Mouse (Mus musculus) layer of hippocampus, adult 9-11 months (tissue): ENCODE data around the gene Tmem200a.

Source experiments
- DNase-seq: peaks from one replicate; pipeline ENCODE4 v3.0.0; 2022

Tmem200a gene

DNA sequence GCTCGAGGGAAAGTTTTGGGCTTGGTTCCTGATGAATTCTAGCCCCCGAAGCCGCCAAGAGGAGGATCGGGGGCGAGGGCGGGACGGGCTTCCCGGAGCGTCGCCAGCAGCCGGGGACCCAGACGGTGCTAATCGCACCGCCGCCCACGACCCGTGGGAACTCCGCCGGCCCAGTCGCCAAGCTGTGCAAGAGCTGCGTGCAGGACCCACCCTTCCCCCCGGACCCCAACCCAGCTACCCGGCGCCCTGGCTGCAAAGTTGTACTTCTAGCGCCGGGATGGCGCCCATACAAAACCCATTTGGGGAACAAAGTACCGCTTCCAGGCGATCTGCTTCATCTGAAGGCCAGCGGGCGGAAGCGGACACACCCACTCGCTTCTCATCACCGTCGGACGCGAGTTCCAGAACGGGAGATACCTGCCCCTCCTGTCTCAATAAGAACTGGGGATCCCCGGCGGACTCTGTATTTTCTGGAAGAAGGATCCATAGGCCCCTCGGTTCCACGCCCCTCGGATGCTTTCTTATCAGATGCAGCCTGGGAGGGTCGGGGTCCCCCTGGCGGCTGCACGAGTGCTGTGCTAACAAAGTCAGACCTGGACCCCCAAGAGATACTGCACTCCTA lies at the start of gene Tmem200a:
Gene Tmem200a, minus strand, starts transcription at position 532 of the 622 bp plus-strand sequence.
- peak; percentile 54 for DNase-seq

DNA sequence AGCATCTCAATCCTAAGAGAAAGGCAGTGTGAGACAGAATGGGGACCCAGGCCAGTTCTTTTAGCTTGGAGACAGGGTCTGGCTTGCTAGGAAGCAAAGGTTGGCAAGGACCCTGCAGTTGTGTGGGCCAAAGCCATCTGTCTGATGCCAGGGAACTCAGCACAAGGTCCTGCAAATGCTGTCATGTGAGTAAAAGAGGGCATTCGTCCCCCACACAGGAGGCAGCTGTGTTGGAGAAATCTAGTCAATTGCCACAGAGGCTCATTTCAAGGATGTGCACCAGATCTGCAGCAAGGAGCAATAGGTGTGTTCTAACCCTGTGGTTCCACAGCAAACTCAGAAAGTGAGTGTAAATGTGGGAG lies 41.0 kb upstream of the Tmem200a start:
- no peak for DNase-seq

DNA sequence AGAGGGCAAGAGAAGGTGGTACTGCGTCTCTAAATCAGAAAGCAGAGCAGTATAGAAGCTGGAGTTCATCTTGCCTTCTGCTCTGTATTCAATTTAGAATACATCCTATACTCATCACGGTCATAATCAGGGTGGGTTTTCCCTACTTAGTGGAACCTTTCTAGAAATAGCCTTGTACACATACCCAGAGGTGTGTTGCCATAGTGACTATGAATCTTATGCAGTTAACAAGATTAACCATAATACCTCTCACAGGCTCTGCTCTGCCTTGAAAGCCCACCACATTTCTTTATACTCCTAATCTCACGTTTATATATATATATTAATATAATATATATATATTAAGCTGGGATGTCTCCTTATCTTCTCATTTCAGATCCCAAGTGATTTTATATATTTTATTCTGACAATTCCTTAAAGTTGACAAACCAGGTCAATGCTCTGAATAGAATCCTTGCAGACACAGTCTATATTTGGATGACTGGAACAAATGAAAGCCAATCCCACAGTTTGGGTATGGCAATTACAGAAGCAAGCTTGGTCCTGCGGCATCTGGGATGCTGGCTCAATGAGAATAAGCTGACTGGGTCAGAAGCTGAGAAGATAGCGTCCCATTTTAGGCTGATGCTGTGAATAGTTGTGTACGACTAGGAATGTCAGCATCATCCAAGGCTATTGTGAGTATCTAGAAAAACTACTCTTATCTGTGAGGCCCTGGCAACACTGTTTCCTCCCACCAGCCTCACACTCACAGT lies 40.4 kb upstream of the Tmem200a start:
- no peak for DNase-seq

DNA sequence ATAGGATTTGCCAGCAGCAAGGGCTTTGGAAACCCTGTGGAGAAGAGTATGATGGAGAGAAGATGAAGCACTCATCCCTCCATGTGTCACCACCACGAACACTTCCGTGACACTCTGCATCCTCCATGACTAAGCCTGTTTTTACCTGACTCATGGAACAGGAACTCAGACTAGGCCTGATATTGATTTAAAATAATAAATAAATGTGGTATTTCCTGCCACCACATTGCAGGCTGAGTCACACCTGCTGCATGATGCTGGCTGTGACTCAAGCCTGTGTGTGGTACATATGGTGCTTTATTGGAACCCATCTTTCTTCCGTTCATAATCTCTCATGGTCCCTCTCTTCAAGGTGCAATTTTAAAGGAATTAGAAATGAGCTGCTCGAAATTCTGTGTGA lies 35.6 kb upstream of the Tmem200a start:
- peak; percentile 44 for DNase-seq

DNA sequence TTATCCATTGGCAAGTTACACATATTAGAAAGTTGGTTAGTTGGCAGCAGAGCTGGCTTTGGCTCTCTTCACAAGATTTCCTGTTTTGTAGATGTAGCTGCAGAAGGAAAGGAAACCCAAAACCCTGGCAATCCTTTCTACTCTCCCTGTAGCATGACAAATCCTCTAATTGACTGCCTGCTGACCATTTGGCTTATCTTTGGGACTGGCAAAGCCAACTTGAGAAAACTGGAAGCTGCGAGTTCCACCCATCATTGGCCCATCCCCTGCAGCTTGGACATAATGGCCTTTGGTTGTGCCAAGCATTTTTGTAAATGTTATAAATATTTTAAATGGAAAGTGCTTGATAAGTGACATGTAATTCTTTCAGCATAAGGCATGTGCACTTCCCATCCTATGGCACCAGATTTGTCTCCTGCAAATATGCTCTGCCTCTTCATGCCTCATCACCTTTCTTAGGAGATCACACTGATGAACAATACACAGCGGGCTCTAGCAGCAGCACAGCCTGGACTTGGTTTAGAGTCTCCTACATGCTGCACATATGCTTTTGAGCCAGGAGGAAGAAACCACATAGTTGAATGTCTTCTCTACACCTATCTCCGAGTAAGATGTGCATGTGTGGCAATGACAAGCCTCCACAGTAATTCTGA lies 24.6 kb upstream of the Tmem200a start:
- no peak for DNase-seq

DNA sequence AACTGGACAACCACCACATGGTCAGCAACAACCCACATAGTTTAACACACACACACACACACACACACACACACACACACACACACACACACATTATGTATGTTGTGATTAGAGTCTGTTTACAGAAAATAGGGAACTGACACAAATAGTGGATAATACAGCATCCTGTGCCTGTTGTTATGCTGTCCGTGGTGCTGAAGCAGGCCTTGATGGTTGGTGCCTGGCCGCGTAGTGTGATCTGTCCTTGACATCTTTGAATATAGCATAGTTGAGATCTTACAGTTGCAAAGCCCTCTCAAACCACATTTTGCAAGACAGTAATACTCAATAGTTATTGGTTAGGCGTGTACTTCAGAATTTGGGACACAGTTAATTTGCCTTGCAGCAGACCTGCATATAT lies 3.2 kb upstream of the Tmem200a start:
- no peak for DNase-seq

DNA sequence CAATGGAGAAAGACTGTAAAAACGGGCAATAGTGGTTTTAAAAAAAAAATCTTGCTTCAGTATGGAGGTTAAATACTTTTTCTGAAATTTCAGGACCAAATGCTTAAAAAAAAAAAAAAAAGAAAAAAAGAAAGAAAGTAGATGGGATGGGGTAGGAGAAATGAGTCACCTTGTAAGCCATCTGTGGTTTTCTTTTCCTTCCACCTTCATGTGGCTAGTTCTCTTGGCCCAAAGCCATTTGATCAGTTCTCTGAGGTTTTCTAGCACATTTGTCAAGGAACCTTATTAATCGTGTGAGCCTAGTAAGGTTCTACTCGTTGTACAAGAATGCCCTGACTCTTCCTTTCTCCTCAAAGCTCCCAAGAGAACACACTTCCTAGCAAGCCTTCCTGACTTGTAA lies 826 bp upstream of the Tmem200a start:
- no peak for DNase-seq

DNA sequence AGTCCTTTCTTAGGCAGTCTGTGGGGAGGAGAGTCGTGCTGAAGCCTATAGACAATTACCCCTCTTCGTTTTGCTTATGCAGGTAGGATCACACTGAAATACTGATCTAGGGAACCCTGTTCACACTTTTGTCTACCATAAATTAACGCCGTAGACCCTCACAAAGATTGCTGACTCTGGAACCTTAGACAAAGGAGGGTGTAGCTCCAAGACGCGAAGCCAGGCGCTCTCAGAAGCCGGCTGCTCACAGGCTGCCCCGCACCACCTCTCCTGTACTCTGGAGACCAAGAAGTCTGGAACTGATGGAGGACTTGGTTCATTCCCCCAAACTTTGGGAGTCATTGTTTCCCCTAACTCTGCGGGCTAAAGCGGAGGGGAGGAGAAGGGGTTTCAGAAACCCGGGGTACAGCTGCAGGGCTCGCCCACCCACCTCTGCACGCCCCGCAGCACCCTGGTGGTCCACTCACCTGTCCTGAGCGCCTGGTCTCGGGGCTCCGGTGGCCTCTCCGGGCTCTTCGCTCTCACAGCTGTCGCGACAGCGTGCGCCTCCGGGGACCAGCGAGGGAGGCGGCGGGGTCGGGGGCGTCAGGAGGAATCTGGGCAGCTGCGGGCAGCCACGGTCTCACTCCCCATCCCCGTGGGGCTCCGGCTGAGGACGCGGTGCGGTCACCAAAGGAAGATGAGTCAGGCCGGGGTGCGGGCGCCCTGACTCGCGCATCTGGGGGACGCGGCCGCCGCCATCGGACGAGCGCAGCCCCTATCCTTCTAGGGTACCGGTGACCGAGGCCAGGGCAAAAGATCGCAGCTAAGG lies 976 bp downstream of the Tmem200a start, which contains the start of gene Gm9767:
Gene Gm9767, plus strand, starts transcription at position 585 of the 811 bp plus-strand sequence.
- DNase-seq, result no peak

DNA sequence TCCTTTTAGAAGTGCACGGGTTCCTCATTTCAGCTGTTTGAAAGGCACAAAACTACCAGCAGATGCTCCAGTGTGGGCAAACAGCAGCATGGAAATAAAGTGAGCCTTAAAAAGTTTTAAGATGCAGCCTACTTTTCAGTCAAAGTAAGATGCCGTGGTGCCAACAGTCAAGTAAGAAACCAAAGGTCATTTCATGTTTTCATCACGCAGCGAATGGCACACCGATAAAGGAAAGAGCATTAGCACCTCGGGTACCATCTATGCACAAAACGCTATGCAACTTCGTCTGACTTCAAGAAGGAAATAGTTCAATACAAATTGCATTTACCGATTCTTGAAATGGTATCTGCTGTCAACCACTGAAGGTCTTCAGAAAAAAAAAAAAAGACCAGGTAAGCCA lies 1.9 kb downstream of the Tmem200a start:
- DNase-seq, result no peak

DNA sequence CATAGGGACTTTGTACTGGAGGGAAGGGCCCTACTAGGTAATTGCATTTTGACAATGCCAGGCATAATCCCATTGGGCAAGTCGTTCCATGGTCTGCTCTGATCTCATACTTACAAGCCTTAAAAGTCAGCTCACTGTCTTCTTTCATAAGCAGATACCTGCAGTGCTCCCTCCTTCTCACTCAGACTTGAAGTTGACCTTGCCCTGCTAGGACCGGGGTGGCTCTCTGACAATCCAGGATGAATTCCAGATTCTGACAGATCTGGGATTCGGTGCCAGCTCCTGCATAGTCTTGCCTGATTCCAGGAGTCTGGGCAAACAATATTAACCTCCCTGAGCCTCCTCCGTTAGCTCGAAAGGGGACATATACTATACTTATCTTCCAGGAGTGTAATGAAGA lies 6.9 kb downstream of the Tmem200a start:
- no peak for DNase-seq

DNA sequence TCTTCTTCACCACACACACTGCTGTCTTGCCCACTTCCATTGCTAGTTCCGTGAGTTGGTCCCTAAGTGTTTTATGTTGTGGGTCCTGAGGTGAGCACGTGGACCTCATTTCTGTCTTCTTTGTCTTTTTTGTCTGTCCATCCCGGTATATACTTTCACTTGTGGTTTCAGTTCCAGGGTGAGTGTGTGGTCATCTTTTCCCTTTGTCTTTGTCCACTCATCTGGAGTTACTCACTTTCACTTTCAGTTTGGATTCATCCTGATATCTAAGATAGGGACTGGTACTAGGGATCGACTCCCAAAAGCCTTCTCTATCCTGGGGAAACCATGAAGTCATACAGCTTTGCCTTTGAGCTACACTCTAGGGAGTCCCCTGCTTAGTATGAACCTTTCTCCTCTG lies 15.8 kb downstream of the Tmem200a start:
- DNase-seq, result no peak

DNA sequence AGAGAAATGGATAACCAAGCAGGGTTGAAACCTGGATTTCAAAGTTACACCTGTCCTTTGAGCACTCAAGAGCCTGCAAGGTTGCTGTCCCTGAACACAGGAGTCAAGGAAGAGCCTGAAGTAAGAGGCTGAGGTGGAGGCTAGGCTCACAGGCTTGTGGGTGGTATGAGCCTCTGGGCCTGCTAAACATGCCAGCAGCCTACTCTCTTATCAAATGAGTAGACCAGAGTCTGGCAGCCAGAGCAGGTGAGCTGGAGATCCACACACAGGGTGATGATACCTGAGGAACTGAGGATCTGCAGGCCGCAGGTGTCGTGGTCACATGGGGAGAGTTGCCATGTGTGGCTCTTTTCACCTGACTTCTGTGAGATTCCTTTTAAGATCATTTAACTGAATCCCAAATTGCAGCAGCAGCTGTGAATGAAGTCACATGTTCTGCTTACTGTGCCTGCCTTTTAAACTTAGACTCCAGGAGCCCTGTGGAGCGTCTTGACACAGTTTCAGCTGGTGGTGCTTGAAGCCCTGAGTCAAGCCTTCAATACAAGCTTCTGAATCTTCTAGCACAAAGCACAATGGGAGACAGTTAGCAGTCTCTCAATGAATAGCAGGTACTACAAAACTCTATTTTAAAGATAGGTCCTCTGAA lies 19.1 kb downstream of the Tmem200a start:
- peak; percentile 23 for DNase-seq

DNA sequence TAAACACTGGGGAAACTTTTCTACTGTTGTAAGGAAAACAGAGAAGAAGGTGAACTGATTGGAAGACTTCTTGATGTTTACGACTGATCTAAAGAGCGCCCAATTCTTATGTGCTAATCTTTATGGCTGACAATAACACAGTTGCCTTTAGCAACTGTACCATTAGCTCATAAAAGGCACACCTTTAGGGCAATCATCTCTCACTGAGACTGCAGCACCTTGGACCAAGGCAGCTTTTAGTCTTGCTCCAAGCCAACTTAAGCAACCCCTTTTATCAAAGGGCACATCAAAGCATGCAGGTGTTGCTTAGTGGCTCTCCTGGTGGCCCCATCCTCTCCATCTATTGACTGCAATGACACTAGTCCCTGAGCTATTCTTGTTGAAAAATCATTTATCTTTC lies 27.7 kb downstream of the Tmem200a start:
- DNase-seq, result no peak

DNA sequence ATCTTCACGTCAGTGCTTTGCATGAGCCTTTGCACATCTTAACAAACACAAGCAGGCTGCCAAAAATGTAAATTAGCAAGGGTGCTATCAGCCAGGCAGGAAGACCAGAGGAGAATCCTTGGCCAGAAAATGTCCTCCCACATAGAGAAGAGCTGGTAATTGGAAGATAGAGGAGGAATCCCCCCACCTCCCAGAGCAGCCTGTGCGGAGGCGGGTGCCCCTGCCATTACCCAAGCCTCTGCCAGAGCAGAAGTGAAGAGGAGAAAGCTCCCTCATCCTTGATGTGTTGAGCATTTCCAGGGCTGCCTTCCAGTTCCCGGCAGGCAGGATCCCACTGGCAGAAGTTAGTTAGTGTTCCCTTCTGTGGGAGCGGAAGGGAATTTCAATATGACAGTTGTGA lies 43.9 kb downstream of the Tmem200a start:
- peak; percentile 91 for DNase-seq

DNA sequence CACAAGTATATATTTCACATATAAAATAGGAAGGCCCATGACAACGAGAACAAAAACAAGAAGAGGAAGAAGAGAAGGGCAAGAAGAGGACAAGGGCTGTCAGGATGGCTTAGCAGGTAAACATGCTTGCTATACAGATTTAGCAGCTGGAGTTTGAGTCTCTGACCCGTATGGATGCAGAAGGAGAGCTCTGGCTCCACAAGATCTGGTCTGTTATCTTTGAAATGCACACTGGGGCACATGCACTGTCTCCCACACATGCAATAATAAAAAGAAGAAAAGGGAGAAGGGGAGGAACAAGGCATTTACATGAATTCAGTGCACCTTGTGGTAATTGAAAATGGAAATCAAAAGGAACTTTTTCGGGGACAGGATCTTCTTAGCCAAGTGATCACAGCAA lies 60.1 kb downstream of the Tmem200a start:
- DNase-seq, result no peak

DNA sequence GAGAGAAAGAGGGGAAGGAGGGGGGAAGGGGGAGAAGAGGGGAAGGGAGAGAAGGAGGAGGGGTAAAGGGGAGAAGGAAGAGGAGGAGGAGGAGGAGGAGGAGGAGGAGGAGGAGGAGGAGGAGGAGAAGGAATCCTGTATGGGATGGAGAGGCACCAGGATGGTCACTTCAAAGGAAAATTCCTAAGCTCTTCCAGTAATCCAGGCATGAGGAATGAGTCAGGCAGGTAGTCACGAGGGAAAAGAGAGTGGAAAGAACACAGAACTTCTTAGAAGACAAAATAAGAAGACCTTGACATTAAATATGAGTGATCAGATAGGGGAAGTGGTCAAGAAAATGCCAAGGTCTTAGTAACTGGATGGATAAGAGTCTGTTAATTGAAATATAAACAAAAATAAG lies 64.6 kb downstream of the Tmem200a start:
- DNase-seq, result no peak

DNA sequence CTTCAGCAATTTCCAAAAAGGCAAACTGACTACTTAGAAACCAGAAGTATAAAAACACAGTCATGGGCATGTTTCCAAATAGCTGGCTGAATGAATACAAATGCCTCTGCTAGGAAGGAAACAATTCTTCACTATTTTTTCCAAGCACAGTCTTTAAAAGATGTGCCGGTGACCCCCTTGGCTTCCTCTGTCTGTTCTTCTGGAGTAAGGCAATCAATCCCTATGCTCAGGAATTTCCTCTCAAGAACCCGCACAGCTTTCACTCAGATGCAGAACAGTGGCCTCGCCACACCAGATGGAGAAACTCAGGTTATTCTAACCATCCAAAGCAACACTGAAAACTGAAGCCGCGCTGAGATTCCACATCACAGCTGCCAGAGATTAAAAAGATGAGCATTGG lies 69.9 kb downstream of the Tmem200a start:
- no peak for DNase-seq

DNA sequence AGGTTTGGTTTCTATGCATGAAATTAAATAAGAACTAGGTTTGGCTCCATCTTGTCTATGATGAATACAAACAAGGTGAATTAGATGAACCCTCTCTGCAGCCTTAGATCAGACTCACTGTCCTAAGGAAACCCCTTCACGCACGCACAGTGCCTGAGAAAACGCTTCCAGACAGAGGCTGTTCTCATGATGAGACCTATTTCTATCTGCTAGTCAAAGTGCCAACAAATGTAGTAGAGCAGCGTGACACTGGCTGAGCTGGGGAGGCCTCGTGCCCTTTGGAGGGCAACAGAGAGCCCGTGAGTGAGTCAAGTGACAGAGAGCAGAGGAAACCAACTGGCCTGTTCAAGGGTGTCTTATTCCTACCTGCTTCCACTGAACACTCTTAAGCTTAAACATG lies 73.4 kb downstream of the Tmem200a start:
- no peak for DNase-seq

DNA sequence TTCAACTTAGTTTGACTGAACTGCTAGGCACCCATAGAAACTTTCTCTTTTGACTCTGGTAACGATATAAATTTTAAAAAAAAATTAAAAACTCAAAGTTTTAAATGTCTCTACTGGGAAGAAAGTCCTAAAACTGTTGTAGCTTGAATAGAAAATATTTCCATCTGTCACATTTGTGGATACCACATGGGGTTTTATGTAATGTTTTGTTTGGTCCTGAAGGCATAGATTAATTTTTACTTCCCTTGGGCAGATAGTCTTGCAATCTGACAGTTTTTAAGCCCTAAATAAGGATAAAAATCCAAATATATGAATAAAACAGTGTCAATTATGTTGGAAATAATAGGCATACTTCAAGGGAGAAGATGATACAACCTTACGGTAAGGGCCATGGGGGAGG lies 78.0 kb downstream of the Tmem200a start:
- no peak for DNase-seq

DNA sequence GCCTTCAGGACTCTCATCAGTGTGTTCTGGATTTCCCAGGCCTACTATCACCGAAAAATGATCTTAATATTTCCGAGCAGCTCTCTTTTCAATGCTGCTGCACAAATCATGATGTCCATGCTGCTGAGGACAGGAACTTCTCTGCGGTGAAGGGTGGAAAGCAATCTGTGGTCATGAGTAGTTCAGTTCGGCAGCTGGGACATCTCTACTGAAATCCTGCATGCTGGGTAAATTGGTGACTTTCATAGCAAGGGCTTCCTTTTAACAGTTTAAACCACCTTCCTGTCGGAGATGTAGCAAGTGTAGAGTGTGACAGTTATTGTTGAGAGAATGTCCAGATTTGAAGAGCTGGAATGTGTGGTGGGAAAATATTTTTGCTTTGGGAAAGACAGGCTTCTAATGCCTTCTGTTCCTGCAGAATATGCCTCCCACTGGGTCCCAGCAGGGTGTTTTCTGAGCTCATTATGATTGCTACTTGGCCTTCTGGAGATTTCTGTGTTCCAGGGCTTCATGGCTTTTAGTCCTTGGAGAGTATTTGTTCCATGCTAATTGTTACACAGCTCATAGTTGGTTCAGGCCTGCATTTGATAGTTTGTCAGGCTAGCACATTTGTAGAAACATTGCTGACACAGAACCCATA lies 79.4 kb downstream of the Tmem200a start:
- peak; percentile 62 for DNase-seq

DNA sequence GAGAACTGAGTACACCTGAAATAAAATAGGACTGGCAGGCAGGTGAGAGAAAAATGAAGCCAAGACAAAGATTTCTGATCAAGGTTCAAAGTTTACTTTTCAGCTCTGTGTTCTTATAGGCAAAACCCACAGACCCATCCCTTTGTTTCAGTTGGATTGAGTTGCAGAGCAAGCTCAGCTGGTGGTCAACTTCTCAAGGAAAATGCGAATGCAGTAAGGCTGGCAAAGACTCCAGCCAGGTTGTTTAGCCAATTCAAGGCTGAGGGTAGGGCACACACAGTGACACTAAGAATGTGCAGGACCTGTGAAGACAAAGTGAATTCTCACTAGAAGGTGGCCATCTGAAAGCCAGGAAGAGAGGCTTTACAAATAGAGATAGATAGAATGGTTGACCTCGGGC lies 94.8 kb downstream of the Tmem200a start:
- DNase-seq, result no peak

DNA sequence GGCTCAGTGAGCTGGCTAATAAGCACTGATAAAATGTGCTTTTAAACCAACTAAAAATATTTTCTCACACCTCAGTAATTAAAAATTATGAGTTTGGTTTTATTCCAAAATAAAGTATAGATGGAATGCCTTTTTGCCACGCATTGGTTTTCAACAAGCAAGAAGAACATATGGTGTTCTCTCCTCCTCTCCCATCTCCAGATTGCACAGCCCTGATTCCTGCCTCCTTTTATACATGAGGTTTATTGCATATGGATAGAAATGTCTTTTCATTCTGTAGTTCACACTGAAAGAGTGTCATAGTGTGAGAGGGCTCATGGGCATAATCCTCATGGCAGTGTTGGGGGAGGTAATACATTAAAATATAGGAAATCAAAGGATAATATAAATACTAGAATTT lies 96.2 kb downstream of the Tmem200a start:
- peak; percentile 31 for DNase-seq
